Mouse (Mus musculus): Measurements from ENCODE around the gene Kcna10. TPM values are rescaled to one million over a fixed set of nuclear protein-coding genes. Genes with fewer than 3 reads are reported as not detected.

Kcna10 gene
- polyA plus RNA-seq, 1 experiment from 2014 or later, result not detected

- 4% methylated on average over 17 of the region's 17 CpGs for WGBS
- ATAC-seq (ENCODE audit: low FRiP score), result peak; percentile 63
- Histone ChIP-seq H3K9me3 (ENCODE audit: control insufficient read depth, low read length) (no peaks in the 10 kb centered on the region), H3K27me3 (ENCODE audit: control insufficient read depth, insufficient read depth, low read length) (no peaks in the 10 kb centered on the region), H3K4me3 (replicated peaks; ENCODE audit: low read length) (peak overlapping the region; percentile 22), H3K27ac (no peak overlapping the region), H3K36me3 (replicated peaks; ENCODE audit: control insufficient read depth, insufficient read depth) (no peaks in the 10 kb centered on the region), H3K4me1 (replicated peaks; ENCODE audit: control insufficient read depth, insufficient read depth, low read length) (0 out of 2 replicates have a peak, but pooled peaks cover 8% of the 10 kb centered on the region), H3K4me2 (replicated peaks) (peak overlapping the region; percentile 46), H3K9ac (peak overlapping the region; percentile 48)
- DNase-seq (ENCODE audit: low spot score), result peak; percentile 29
These were observed 23.0 kb upstream of the Kcna10 start for GRCm38 (mm10) chr3:107159859-107160324.

DNA sequence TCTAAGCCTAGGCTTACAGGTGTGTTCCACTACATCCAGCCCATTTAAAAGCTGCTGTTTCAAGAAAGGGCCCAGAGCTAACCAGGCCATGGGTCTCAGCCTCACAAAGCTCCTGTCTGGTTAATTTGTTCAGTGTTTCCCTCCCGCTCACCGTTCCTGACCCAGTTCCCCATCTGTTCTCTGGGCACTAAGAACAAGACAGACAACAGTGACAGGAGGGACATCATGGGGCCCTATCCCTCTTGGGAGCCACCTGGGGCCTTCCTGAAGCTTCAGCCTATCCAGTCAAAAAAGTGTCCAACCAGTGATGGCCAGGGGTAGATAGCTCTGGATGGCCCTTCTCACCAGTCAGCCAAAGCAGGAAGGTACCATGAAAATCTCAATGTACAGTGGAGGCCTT, 20.1 kb upstream of the Kcna10 start:
- no peaks in the 10 kb centered on the region for H3K9me3 ChIP-seq (ENCODE audit: control insufficient read depth, low read length)
- 83% methylated on average over 2 of the region's 2 CpGs for WGBS

GRCm38 (mm10) chr3:107169552-107169951, 13.3 kb upstream of the Kcna10 start:
- Histone ChIP-seq H3K4me2 (replicated peaks) (no peak overlapping the region), H3K9ac (no peak overlapping the region), H3K36me3 (replicated peaks; ENCODE audit: control insufficient read depth, insufficient read depth) (no peaks in the 10 kb centered on the region), H3K4me3 (replicated peaks; ENCODE audit: low read length) (no peak overlapping the region), H3K27ac (no peak overlapping the region), H3K9me3 (ENCODE audit: control insufficient read depth, low read length) (no peaks in the 10 kb centered on the region), H3K27me3 (ENCODE audit: control insufficient read depth, insufficient read depth, low read length) (no peaks in the 10 kb centered on the region), H3K4me1 (replicated peaks; ENCODE audit: control insufficient read depth, insufficient read depth, low read length) (no peaks in the 10 kb centered on the region)
- ATAC-seq (ENCODE audit: low FRiP score) (no peak), DNase-seq (ENCODE audit: low spot score) (no peak)
- 69% methylated on average over 2 of the region's 2 CpGs for WGBS

More for the DNA sequence above, 20.1 kb upstream of the Kcna10 start:
- no peaks in the 10 kb centered on the region for H3K27me3 ChIP-seq (ENCODE audit: control insufficient read depth, insufficient read depth, low read length)
- ATAC-seq (ENCODE audit: low FRiP score) (no peak), DNase-seq (ENCODE audit: low spot score) (no peak)
- no peak overlapping the region for H3K4me3 ChIP-seq (replicated peaks; ENCODE audit: low read length)
- no peak overlapping the region for H3K9ac ChIP-seq
- no peak overlapping the region for H3K27ac ChIP-seq
- no peak overlapping the region for H3K4me2 ChIP-seq (replicated peaks)
- no peaks in the 10 kb centered on the region for H3K36me3 ChIP-seq (replicated peaks; ENCODE audit: control insufficient read depth, insufficient read depth)
- 0 out of 2 replicates have a peak, but pooled peaks cover 8% of the 10 kb centered on the region for H3K4me1 ChIP-seq (replicated peaks; ENCODE audit: control insufficient read depth, insufficient read depth, low read length)

GRCm38 (mm10) chr3:107171964-107172363, 10.9 kb upstream of the Kcna10 start:
- no peak for ATAC-seq (ENCODE audit: low FRiP score)

GRCm38 (mm10) chr3:107172556-107172955, 10.3 kb upstream of the Kcna10 start:
- H3K4me3 ChIP-seq (replicated peaks; ENCODE audit: low read length), result no peak overlapping the region
- H3K36me3 ChIP-seq (replicated peaks; ENCODE audit: control insufficient read depth, insufficient read depth), result no peaks in the 10 kb centered on the region
- H3K4me2 ChIP-seq (replicated peaks), result no peak overlapping the region
- DNase-seq (ENCODE audit: low spot score) (no peak), ATAC-seq (ENCODE audit: low FRiP score) (no peak)
- no peaks in the 10 kb centered on the region for H3K4me1 ChIP-seq (replicated peaks; ENCODE audit: control insufficient read depth, insufficient read depth, low read length)
- WGBS, result 68% methylated on average over 1 of the region's 1 CpGs
- no peak overlapping the region for H3K9ac ChIP-seq
- H3K9me3 ChIP-seq (ENCODE audit: control insufficient read depth, low read length), result no peaks in the 10 kb centered on the region
- H3K27ac ChIP-seq, result no peak overlapping the region
- H3K27me3 ChIP-seq (ENCODE audit: control insufficient read depth, insufficient read depth, low read length), result no peaks in the 10 kb centered on the region

More at GRCm38 (mm10) chr3:107171964-107172363, 10.9 kb upstream of the Kcna10 start:
- Histone ChIP-seq H3K4me3 (replicated peaks; ENCODE audit: low read length) (no peak overlapping the region), H3K27me3 (ENCODE audit: control insufficient read depth, insufficient read depth, low read length) (no peaks in the 10 kb centered on the region), H3K4me1 (replicated peaks; ENCODE audit: control insufficient read depth, insufficient read depth, low read length) (no peaks in the 10 kb centered on the region), H3K36me3 (replicated peaks; ENCODE audit: control insufficient read depth, insufficient read depth) (no peaks in the 10 kb centered on the region), H3K4me2 (replicated peaks) (no peak overlapping the region), H3K9me3 (ENCODE audit: control insufficient read depth, low read length) (no peaks in the 10 kb centered on the region), H3K9ac (no peak overlapping the region), H3K27ac (no peak overlapping the region)
- 88% methylated on average over 3 of the region's 3 CpGs for WGBS
- no peak for DNase-seq (ENCODE audit: low spot score)

GRCm38 (mm10) chr3:107175486-107175885, 7.4 kb upstream of the Kcna10 start:
- 66% methylated on average over 4 of the region's 4 CpGs for WGBS
- H3K36me3 ChIP-seq (replicated peaks; ENCODE audit: control insufficient read depth, insufficient read depth), result no peaks in the 10 kb centered on the region
- no peak overlapping the region for H3K4me3 ChIP-seq (replicated peaks; ENCODE audit: low read length)
- H3K4me1 ChIP-seq (replicated peaks; ENCODE audit: control insufficient read depth, insufficient read depth, low read length), result no peaks in the 10 kb centered on the region
- H3K27me3 ChIP-seq (ENCODE audit: control insufficient read depth, insufficient read depth, low read length), result no peaks in the 10 kb centered on the region
- no peak overlapping the region for H3K9ac ChIP-seq
- DNase-seq (ENCODE audit: low spot score) (peak; percentile 24), ATAC-seq (ENCODE audit: low FRiP score) (peak; percentile 42; the same call in 1 of the 2 replicates)
- no peaks in the 10 kb centered on the region for H3K9me3 ChIP-seq (ENCODE audit: control insufficient read depth, low read length)
- no peak overlapping the region for H3K27ac ChIP-seq
- H3K4me2 ChIP-seq (replicated peaks), result no peak overlapping the region

- no peaks in the 10 kb centered on the region for H3K9me3 ChIP-seq (ENCODE audit: control insufficient read depth, low read length)
- ATAC-seq (ENCODE audit: low FRiP score) (peak; percentile 85), DNase-seq (ENCODE audit: low spot score) (peak; percentile 55)
- H3K4me2 ChIP-seq (replicated peaks), result no peak overlapping the region
- H3K27ac ChIP-seq, result peak overlapping the region; percentile 16; the same call in 1 of the 2 replicates
- H3K27me3 ChIP-seq (ENCODE audit: control insufficient read depth, insufficient read depth, low read length), result no peaks in the 10 kb centered on the region
- 34% methylated on average over 9 of the region's 9 CpGs for WGBS
- no peak overlapping the region for H3K4me3 ChIP-seq (replicated peaks; ENCODE audit: low read length)
- H3K4me1 ChIP-seq (replicated peaks; ENCODE audit: control insufficient read depth, insufficient read depth, low read length), result no peaks in the 10 kb centered on the region
- no peak overlapping the region for H3K9ac ChIP-seq
- H3K36me3 ChIP-seq (replicated peaks; ENCODE audit: control insufficient read depth, insufficient read depth), result no peaks in the 10 kb centered on the region
These were observed 6.4 kb upstream of the Kcna10 start for GRCm38 (mm10) chr3:107176501-107176900.

GRCm38 (mm10) chr3:107180860-107181259, 2.0 kb upstream of the Kcna10 start:
- Histone ChIP-seq H3K27ac (no peak overlapping the region), H3K9me3 (ENCODE audit: control insufficient read depth, low read length) (no peaks in the 10 kb centered on the region), H3K4me1 (replicated peaks; ENCODE audit: control insufficient read depth, insufficient read depth, low read length) (no peaks in the 10 kb centered on the region), H3K4me2 (replicated peaks) (no peak overlapping the region), H3K9ac (no peak overlapping the region), H3K4me3 (replicated peaks; ENCODE audit: low read length) (no peak overlapping the region), H3K27me3 (ENCODE audit: control insufficient read depth, insufficient read depth, low read length) (no peaks in the 10 kb centered on the region), H3K36me3 (replicated peaks; ENCODE audit: control insufficient read depth, insufficient read depth) (no peaks in the 10 kb centered on the region)
- no peak for DNase-seq (ENCODE audit: low spot score)
- ATAC-seq (ENCODE audit: low FRiP score), result no peak
- 80% methylated on average over 2 of the region's 2 CpGs for WGBS

- H3K9ac ChIP-seq, result no peak overlapping the region
- no peaks in the 10 kb centered on the region for H3K27me3 ChIP-seq (ENCODE audit: control insufficient read depth, insufficient read depth, low read length)
- no peak for DNase-seq (ENCODE audit: low spot score)
- 86% methylated on average over 3 of the region's 3 CpGs for WGBS
- no peak for ATAC-seq (ENCODE audit: low FRiP score)
- H3K36me3 ChIP-seq (replicated peaks; ENCODE audit: control insufficient read depth, insufficient read depth), result no peaks in the 10 kb centered on the region
- H3K27ac ChIP-seq, result no peak overlapping the region
- H3K4me2 ChIP-seq (replicated peaks), result no peak overlapping the region
- H3K9me3 ChIP-seq (ENCODE audit: control insufficient read depth, low read length), result no peaks in the 10 kb centered on the region
- H3K4me3 ChIP-seq (replicated peaks; ENCODE audit: low read length), result no peak overlapping the region
- H3K4me1 ChIP-seq (replicated peaks; ENCODE audit: control insufficient read depth, insufficient read depth, low read length), result no peaks in the 10 kb centered on the region
These were observed 322 bp downstream of the Kcna10 start for GRCm38 (mm10) chr3:107183178-107183577.

DNA sequence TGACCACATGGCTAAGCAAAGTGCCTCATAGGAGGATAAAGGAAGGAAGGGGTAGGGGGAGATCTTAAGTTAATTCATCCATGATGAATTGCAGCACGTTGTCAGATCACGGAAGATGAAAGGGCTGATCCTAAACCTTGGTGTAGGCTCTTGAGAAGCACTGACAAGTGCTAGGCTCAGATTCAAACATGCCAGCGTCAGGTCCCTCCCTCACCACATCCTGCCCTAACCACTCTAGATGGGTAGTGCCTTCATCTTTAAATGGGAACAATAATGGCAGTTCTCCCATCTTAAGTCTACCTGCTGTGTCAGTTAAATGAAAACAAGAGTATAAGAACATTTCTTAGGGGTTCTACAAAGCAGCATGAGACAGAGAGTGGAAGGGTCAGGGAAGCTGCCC, 2.7 kb downstream of the Kcna10 start:
- WGBS, result 91% methylated on average over 3 of the region's 3 CpGs
- H3K4me1 ChIP-seq (replicated peaks; ENCODE audit: control insufficient read depth, insufficient read depth, low read length), result no peaks in the 10 kb centered on the region
- no peak for ATAC-seq (ENCODE audit: low FRiP score)

More for the DNA sequence above, 2.7 kb downstream of the Kcna10 start:
- no peaks in the 10 kb centered on the region for H3K36me3 ChIP-seq (replicated peaks; ENCODE audit: control insufficient read depth, insufficient read depth)
- H3K9me3 ChIP-seq (ENCODE audit: control insufficient read depth, low read length), result no peaks in the 10 kb centered on the region
- DNase-seq (ENCODE audit: low spot score), result no peak
- no peak overlapping the region for H3K4me3 ChIP-seq (replicated peaks; ENCODE audit: low read length)
- H3K27me3 ChIP-seq (ENCODE audit: control insufficient read depth, insufficient read depth, low read length), result no peaks in the 10 kb centered on the region
- no peak overlapping the region for H3K27ac ChIP-seq
- no peak overlapping the region for H3K9ac ChIP-seq
- no peak overlapping the region for H3K4me2 ChIP-seq (replicated peaks)
